Mouse (Mus musculus) B cell, adult (primary cell): ENCODE results near the gene Gm5565. TPM values are rescaled to one million over a fixed set of nuclear protein-coding genes. Genes with fewer than 3 reads are reported as not detected.

Experiments
- total RNA-seq: library from RNA; stranded (reverse); gene quantifications from 4 replicates; pipeline ENCODE4 v1.2.4, GENCODE M21; 2023; ENCODE audit not compliant: inconsistent age

The Gm5565 gene
- total RNA-seq, result not detected in 4 replicates

GRCm38 (mm10) chr5:146160439-146160838, at the start of gene Gm5565:
Gene Gm5565, minus strand, starts transcription at chr5:146160539.

GRCm38 (mm10) chr5:146185204-146185603, 24.9 kb upstream of the Gm5565 start, which contains the start of gene 1700001J03Rik:
Gene 1700001J03Rik, minus strand, starts transcription at chr5:146185304.

GRCm38 (mm10) chr5:146170621-146171020, 10.3 kb upstream of the Gm5565 start, which contains the start of gene Gm6309:
Gene Gm6309, minus strand, starts transcription at chr5:146170721.

Other genes starting within 250 kb of the Gm5565 start
- not detected in 4 replicates for gene Cyp3a25, start 150.9 kb downstream of the Gm5565 start, total RNA-seq
- not detected in 4 replicates for gene Cyp3a59, start 81.3 kb downstream of the Gm5565 start, total RNA-seq
- not detected in 4 replicates for gene Gm6309, start 10.2 kb upstream of the Gm5565 start, total RNA-seq
- gene 1700001J03Rik, start 24.8 kb upstream of the Gm5565 start, total RNA-seq, result 1.00 to 3.0 TPM (median 2.8 TPM) in 3 of 4 replicates, not detected in the other
- gene Rnf6, start 61.0 kb upstream of the Gm5565 start, total RNA-seq, result 37.5 to 39.3 TPM (median 39.0 TPM) in 4 replicates
- 46.7 to 55.9 TPM (median 52.3 TPM) in 4 replicates for gene Cdk8, start 70.7 kb upstream of the Gm5565 start, total RNA-seq
- gene Wasf3, start 224.4 kb upstream of the Gm5565 start, total RNA-seq, result not detected in 4 replicates